Mouse (Mus musculus) kidney, adult 2 months (tissue): ENCODE measurements around the gene Pelo.

Source experiments
- CTCF ChIP-seq: fragments of 200-500 bp; conservative IDR thresholded peaks from 2 replicates; pipeline ENCODE4 v1.5.1; 2011; ENCODE audit warnings: low read depth, mild to moderate bottlenecking, control low read depth, low read length, moderate library complexity, mixed read lengths; ENCODE audit not compliant: insufficient read depth, insufficient read length
- POLR2A ChIP-seq: fragments of 200-500 bp; IDR thresholded peaks from one replicate; pipeline ENCODE4 v1.6.1; 2011; ENCODE audit warnings: low read depth, low read length, control low read depth

- no peak for TF ChIP-seq POLR2A
- no peak for TF ChIP-seq CTCF
Measured at GRCm38 (mm10) chr13:115052568-115052967, 37.4 kb downstream of the Pelo start.
